Mouse (Mus musculus) adipocyte (in vitro differentiated cells): ENCODE measurements around the gene Heg1.

Experiments used
- DNase-seq: peaks from one replicate; pipeline ENCODE4 v3.0.0-alpha.2; 2016; ENCODE audit warnings: low spot score

The Heg1 gene

DNA sequence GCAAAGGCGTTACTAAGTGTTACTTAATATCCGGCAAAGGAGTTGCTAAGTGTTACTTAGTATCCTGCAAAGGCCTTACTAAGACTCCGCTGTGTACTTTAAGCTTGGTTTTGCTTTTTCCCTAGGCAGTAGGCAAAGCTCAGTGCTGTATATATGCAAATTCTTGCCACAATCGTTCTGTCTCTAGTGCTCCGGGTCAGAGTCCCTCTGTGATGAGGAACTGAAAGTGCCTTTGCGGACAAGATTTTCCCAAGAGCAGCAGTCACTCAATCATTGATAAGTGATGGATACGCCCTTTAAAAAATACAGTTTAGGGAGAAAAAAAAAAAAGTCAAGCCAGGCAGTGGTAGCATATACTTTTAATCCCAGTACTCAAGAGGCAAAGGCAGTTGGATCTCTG is 61.3 kb downstream of the Heg1 start:
- DNase-seq: no peak

DNA sequence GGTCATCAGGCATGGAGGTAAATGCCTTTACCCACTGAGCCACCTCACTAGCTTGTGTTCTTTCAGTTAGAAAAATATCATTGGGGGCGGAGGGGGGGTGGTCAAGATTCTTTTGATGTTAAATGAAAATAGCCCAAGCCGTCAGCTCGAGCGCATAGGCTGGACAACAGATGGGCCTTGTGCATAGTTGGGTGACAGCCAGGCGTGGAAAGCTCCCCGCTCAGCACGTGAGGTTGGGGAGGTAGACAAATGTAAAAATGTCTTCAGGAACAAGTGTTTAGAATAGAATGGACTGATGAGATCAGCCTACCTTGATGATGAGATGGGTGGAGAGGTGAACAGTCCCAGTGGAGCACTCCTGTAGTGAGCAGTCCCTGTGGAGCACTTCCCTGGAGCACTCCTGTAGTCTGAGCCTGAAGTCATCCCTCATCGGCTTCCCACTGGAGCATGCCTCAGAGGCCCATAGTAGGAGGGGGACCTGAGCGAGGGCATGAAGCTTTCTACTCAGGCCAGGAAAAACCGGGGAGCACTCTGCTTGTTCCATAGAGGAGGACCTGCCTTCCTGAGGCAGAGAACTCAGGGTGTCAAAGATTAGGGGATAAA is 62.0 kb downstream of the Heg1 start:
- DNase-seq: no peak

DNA sequence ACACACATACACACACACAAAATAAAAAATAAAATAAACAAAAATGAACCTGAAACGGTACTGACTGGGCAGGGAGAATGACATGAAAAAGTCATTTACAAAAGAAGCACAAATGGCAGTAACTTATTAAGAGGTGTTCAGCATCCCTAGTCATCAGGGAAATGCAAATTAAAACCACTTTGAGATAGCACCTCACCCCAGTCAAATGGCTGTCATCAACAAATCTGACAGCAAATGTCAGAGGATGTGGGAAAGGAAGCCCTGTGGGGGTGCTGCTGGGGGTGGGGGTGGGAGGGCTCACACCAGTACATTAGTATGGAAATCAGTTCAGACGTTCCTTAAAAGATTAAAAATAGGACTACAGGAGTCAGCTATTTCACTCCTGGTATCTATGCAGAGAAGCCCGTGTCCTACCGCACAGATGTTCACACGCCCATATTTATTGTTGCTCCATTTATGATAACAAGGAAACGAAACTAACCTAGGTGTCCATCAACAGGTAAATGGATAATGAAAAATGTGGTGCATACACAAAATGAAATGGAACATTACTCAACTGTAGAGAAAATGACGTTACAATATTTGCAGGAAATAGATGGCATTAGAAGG is 63.3 kb downstream of the Heg1 start:
- DNase-seq: no peak

DNA sequence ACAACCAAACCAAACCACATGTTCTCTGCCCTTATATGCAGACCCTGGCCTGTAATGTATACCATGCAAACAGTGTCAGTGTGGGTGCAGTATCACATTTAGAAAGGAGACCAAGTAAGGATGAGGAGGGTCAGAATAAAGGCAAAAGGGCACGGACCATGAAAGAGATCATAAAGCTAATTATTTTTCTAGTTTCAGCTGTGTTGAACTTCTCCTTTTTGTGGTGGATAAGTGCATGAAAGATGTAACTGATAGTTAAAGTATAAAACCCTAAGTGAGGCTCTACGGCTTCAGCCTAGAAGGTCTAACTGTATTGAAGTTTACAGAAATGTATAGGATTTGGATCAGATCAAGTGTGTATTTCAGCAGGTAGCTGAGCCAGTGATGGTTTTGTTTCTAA is 63.8 kb downstream of the Heg1 start:
- DNase-seq: no peak

DNA sequence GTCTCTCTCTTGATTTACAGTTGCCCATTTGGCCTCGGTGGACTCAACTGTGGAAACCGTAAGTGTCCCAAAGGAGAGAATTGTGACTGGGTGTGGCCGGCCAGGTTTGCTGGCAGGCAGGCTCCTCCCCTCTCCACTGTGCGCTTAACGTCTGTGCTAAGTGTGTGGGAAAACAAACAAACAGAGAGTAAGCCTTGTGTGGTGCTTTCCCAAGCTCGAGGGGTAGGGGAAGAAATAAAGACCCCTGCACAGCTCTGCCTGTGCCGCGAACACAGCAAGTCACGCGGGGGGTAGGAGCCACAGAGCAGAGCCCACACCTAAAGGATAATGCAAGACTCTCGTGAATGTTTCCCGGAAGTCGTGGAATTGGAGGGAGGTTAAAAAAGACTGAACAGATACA is 67.0 kb downstream of the Heg1 start:
- no peak for DNase-seq

DNA sequence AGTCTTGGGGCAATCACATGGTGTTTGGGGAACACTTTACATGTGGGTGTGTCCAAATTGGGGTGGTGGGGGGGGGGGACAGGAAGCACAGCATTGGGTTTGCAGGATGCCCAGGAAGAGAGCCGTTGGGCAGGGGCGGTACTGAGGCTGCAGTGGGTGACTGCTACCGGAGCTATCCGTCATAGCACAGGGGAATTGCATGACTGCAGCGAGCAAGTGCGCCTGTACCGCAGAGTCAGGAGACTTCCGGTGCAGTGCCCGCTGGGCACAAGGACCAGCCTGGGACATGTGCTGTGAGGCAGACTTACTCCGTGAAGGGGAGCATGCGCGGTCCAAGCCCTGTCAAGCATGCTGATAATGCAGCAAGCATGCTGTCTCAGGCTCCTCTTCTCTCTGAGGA is 67.4 kb downstream of the Heg1 start:
- DNase-seq: no peak

DNA sequence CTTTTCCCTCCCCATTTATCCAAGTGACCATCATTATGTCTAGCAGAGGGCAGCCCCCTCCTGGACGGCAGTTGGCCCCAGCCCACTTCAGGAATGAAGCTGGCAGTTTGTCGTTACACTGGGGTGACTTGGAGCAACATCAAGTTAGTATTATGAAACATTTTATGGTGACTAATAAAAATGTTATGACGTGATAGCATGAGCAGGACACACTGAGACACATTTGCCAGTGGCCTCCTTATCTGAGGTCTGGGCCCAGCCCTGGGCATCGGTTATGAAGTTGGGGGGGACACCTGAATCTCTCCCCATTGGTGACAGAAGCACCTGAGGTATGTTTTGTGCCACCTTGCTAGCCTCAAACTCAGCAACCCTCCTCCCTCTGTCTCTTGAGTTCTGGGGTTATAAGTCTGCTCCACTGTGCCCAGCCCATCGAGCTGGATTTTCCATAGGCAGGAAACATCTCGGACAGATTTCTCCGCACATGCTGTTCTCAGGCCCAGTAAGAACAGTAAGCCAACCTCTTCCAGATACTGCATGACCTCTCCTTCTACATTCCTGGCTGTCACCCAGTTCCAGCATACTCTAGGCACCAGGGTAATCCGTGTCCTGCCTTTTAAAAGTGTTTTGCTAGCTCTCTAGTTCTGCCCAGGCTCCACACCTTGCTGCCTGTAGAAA is 68.9 kb downstream of the Heg1 start:
- peak; percentile 66 for DNase-seq

DNA sequence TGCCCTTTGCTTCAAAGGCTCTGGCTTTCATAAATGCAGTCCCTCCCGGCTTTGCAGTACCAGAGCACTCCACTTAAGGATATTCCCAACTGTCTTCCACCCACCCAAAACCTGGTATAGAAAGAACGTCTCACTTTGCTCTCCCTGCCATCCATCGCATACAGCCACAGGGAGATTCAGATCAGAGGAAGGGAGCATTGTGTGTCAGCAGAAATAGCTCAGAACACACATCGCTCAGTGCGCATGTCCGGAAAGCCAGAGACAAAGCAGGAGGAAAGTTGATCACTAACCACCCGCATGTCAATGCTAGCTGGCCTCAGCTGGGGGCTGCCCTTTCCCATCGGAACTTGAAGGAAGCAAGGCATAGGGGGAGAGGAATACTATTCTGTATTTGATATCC is 71.1 kb downstream of the Heg1 start:
- DNase-seq: no peak

DNA sequence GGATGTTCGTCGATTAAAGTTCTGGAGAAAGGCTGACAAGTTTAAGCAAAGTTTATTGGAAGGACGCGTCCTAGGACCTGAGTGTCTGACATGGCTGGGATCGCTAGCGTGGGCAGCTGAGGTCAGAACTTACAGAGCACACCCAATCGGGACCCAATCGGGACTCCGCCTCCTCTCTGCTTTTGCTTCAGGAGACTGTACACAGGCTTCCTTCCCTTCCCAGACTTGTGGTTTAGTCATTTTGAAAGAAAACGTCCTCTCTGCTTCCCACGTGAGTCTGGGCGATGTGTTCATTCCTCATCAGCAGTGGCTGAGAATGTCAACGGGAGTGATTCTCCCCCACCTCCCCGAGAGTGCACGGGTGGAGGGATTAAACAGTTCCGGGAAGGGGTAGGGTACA is 71.8 kb downstream of the Heg1 start:
- no peak for DNase-seq

DNA sequence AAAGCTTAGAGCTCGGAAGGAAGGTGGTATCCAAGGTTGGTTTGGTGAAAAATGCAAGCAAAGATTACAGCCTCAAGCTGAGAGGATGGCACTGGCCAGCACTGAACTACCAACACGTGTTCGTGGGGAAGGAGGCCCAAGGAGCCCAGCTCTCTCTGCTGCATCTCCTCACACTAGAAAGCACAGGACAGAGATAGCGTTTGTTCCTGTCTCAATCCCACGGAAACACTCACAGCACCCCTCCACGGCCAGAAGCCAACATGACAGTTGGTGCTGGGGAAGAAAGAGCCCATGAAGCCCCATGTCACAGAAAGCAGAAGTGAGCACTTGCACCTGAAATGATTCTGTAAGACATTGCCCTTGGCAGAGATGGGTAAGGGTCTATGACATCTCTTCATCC is 72.2 kb downstream of the Heg1 start:
- DNase-seq: no peak

DNA sequence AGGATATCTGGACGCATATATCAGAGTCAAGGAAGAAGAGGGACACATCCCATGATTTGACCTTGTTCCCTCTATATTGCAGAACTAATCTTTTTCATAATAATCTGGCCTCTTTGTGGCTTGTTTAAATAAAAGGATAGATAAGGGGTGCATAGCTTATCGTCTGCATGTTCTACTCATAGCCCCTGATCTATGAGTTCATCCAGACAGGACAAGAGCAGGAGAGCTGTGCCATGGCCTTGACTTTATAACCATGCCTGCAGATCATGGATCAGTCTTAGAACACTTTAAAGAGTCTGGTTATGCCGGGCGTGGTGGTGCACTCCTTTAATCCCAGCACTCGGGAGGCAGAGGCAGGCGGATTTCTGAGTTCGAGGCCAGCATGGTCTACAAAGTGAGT is 75.0 kb downstream of the Heg1 start:
- DNase-seq: no peak

DNA sequence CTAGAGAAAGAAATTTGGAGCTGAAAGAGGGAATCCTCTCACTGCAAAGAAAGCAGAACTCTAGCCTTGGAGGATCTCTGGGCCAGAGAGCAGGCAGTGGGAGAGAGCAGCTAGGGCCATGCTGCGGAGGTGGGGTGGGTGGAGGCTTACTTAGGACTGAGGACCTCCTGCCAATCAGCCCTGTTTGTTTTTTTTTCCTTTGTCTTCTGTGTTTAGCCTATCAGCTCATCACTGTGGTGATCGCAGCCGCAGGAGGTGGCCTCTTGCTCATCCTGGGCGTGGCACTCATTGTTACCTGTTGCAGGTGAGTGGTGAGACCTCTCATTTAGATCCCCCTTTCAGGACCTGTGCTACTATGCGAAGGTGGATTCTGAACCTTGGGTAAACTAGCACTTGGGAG is 76.4 kb downstream of the Heg1 start:
- DNase-seq: no peak

DNA sequence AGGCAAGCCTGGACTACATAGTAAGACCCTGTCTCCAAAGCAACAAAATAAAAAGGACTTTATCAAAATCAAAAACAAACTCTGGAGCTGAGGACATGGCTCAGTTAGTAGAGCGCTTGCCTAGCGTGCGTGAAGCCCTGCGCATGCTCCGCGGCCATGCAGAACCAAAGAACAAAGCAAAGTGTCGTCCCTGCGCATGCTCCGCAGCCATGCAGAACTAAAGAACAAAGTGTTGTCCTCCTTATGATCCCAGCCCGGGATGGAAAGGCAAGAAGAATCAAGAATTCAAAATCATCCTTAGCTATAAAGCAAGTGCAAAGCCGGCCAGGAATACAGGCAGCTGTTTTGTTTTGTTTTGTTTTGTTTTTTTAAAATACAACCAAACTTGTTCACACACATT is 76.8 kb downstream of the Heg1 start:
- DNase-seq: no peak

DNA sequence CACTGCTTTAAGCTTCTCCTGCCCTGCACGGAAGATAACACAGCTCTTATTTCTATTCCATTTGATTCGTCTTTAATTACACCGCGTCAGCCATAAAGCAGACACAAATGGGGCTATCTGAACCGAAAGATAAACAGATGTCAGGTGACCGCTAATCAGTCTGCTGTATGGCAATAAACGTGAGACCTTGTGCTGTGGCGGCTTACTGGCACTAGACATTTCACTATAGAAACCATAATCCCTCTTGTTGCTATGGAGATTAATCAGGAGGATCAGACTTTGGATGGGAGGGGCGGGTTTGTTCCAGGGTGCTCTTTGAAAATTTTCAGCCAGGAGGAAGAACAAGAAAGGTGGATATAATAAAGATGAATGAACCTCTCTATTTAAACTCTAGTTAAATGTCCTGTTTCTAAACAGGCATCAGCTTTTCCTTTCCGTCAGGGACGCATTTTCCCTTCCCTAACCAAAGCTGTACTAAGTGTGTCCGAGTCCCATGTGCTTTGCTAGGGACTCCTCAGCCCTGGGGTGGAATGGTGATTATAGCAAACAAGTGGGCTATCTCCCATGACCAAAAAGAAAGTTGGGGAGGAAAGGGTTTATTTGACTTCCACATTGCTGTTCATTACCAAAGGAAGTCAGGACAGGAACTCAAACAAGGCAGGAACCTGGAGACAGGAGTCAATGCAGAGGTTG is 80.5 kb downstream of the Heg1 start:
- DNase-seq: no peak

DNA sequence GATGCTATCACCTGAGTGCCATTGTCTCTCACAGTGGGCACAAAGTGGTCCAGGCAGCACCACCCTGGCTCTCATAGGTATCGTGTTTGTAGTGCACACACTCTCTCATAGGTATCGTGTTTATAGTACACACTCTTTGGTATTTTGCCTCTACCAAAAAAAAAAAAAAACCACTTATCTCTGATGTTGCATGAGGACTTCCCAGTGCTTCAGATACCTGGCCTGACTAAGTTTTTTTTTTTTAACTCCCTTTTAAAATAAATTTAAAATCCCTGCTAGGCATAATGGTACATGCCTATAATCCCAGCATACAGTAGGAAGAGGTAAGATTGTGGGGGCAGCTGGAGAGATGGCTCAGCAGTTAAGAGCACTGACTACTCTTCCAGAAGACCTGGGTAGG is 81.3 kb downstream of the Heg1 start:
- DNase-seq: no peak

DNA sequence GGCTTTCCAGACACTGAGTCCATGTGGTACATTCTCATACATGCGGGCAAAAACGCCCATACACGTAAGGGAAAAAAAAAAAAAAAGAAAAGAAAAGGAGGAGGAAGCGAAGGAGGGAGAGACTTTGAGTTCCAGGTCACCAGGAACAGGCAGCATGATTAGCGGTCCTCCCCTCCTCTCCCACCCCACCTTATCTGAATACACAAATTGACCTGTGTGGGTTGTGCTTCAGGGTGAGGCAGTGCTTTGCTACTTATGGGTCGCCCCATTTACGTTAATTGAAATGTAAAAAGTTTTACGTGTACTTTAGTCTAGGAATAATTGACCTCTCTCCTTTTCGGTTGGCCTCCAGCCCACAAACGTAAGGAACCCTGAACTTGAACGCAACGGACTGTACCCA is 82.1 kb downstream of the Heg1 start:
- no peak for DNase-seq

DNA sequence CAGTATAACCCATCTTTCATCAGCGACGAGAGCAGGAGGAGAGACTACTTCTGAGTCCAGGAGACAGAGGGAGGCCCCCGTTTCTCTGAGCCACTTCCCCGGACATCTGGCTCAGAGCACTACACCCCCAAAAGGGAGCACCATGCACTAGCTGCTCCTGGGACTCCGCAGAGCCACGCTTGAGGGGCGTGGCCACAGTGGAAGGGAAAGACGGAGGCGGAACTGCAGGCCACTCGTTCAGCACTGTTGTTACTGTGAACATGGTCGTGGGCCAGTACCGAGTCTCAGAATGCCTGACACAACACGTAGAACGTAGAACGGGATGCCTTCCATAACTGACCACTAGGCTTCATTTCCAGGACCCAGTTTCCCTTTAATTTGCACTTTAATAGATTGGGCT is 82.6 kb downstream of the Heg1 start:
- no peak for DNase-seq

DNA sequence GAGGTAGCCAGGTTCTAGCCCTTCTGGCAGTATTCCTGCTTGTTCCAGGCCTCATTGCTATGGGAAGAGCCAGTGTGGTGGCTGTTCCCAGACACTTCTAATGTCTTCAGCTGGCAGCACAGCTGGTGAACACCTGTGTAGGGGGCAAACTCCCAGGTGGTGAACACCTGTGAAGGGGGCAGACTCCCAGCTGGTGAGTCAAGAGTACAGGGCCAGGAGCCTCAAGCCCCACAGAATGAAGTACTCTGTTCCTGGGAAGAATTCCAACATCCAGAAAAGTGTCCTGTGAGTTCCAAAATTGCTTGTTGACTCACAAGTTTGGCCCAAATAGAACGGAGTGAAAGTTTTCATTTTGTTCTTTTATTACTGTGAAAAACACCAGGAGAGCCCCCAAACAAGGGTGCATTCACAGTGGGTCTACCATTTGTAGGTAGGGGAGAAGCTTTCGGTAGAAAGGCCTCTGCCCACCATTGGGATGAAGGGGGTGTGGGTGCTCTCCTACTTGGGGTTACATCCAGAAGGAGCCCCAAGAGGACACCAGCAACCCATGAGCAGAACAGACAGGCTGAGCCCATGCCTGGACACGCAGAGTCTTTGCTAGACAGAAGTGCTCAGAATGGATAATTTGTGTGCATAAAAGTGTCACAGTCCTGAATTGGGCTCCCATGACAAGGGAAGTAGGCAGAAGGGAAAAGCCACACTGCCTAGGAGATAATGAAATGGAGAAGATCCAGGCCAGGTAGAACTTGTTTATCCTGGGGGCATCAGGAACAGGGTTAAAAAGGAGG is 84.5 kb downstream of the Heg1 start:
- peak; percentile 83 for DNase-seq

DNA sequence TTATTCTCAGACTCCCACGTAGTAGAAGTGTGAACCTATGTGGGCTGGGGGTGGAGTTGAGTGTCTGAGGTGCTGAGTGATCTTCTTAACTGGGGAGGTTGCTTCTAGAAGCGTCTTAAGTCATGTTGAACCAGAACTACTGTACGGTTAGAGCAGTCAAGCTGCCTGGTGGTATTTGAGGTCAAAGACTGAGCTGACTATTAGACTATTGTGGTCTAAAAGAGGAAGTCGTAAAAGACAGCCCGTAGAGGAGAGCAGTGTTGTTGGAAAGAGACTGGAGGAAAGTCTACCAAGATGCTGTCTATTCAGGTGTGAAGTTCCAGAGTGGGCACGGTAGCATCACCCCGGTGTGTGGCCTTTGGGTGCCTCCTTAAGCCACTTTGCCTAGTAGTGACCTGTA is 85.7 kb downstream of the Heg1 start:
- no peak for DNase-seq

DNA sequence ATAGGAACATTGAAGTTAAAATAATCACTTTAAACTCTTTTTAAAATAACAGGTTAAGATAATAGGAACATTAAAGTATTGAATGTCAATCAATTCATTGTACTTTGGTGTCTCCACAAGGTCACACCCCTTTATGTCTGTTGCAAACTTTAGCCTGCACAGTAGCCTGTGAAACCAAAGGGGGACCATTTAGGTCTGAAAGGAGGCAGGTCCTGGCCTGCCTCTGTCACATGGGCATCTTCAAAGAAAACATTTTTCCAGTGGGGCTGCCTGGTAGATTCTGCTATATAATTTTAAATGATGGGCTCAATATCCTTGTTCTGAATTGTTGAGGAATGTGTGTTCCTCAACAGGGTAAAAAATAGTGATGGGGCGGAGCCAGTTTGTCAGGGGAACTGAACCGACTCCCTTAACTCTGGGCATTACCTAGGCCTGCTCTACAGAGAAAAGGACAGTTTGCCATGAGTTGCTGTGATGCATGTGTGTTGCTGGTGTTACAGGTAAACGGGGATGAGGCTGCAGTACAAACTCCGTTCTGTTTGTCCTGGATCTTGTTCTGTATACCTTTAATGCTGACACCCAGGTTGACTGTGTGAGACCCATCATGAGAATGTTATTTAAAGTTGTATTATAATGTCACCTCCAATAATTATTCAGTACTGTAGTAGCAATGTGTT is 86.7 kb downstream of the Heg1 start:
- no peak for DNase-seq

DNA sequence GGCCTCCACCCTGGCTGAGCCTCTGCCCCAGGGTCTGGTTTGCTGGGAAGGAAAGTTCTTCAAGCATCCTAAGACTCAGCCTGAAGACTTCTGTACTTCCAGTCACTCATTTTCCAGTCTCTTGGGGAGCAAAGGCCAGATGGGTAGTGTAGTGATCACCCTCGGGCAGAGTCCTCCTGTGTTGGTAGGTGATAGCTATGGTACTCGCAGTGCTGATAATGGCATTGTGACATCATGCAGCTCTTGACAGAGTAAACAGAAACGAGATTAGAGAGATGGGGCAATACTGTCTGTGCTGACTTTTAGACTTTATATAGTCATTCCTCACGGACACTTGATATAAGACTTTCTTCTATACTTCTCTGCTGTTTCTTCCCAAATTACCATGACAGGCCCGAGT is 88.6 kb downstream of the Heg1 start:
- DNase-seq: no peak

DNA sequence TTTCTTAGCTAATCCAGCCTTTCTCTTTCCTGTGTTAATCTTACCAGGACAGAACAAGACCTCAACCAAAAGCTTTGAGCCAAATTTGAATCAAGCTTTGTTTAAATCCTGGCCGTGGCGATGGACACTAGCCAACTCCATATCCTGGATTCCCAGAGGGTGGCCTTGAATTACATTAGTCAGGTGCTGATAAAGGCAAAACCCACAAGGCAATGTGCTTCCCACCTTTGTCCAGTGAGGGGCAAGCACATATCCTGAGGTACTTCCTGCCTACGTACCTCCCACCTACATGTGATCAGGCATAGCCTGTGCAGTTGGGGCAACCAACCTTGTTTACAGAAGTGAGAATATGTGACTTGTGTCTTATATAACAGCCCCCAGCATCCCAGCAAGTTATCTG is 90.8 kb downstream of the Heg1 start:
- no peak for DNase-seq
